Mouse (Mus musculus): Measurements from ENCODE around the gene Chek2.
A peak's percentile ranks its signal among the peaks of the same experiment; 100 is the strongest.
"Not testable (repeated sequence)": the region's sequence is repeated elsewhere in the genome, so short reads cannot be mapped to it uniquely, and the experiment has no call there.

Chek2 gene

GRCm38 (mm10) chr5:110839678-110840365 lies at the start of gene Chek2, which contains the start of gene Hscb:
TSS of gene Chek2 (plus strand) at chr5:110839979.
TSS of gene Hscb (minus strand) at chr5:110839777.
- DNase-seq (ENCODE audit: low read depth, low spot score) = peak; percentile 98

GRCm38 (mm10) chr5:110794363-110794762 lies 45.4 kb upstream of the Chek2 start:
- no peak for DNase-seq (ENCODE audit: low read depth, low spot score)

GRCm38 (mm10) chr5:110797696-110798095 lies 42.1 kb upstream of the Chek2 start:
- no peak for DNase-seq (ENCODE audit: low read depth, low spot score)

- DNase-seq (ENCODE audit: low read depth, low spot score) = no peak
Measured at GRCm38 (mm10) chr5:110801036-110801624, 38.6 kb upstream of the Chek2 start.

- DNase-seq (ENCODE audit: low read depth, low spot score) = no peak
Measured at GRCm38 (mm10) chr5:110802186-110802585, 37.6 kb upstream of the Chek2 start.

- no peak for DNase-seq (ENCODE audit: low read depth, low spot score)
Measured at GRCm38 (mm10) chr5:110802809-110803208, 37.0 kb upstream of the Chek2 start.

- DNase-seq (ENCODE audit: low read depth, low spot score) = no peak
Measured at GRCm38 (mm10) chr5:110804012-110804743, 35.6 kb upstream of the Chek2 start.

- no peak for DNase-seq (ENCODE audit: low read depth, low spot score)
Measured at GRCm38 (mm10) chr5:110806154-110806553, 33.6 kb upstream of the Chek2 start.

GRCm38 (mm10) chr5:110806676-110807075 lies 33.1 kb upstream of the Chek2 start:
- no peak for DNase-seq (ENCODE audit: low read depth, low spot score)

GRCm38 (mm10) chr5:110807453-110807852 lies 32.3 kb upstream of the Chek2 start:
- DNase-seq (ENCODE audit: low read depth, low spot score) = no peak

- peak; percentile 80 for DNase-seq (ENCODE audit: low read depth, low spot score)
Measured at GRCm38 (mm10) chr5:110808061-110808631, 31.6 kb upstream of the Chek2 start.

GRCm38 (mm10) chr5:110808821-110809666 lies 30.7 kb upstream of the Chek2 start:
- DNase-seq (ENCODE audit: low read depth, low spot score) = peak; percentile 47

- DNase-seq (ENCODE audit: low read depth, low spot score) = peak; percentile 99
Measured at GRCm38 (mm10) chr5:110809667-110810325, 30.0 kb upstream of the Chek2 start, which contains the start of gene Ulk1. TSS of gene Ulk1 (minus strand) at chr5:110810097.

GRCm38 (mm10) chr5:110824421-110824820 lies 15.4 kb upstream of the Chek2 start:
- no peak for DNase-seq (ENCODE audit: low read depth, low spot score)

GRCm38 (mm10) chr5:110826781-110827495 lies 12.8 kb upstream of the Chek2 start:
- no peak for DNase-seq (ENCODE audit: low read depth, low spot score)

- no peak for DNase-seq (ENCODE audit: low read depth, low spot score)
Measured at GRCm38 (mm10) chr5:110827576-110827975, 12.2 kb upstream of the Chek2 start.

- no peak for DNase-seq (ENCODE audit: low read depth, low spot score)
Measured at GRCm38 (mm10) chr5:110831036-110831720, 8.6 kb upstream of the Chek2 start.

- DNase-seq (ENCODE audit: low read depth, low spot score) = peak; percentile 30
Measured at GRCm38 (mm10) chr5:110835959-110836358, 3.8 kb upstream of the Chek2 start.

- not testable (repeated sequence) for DNase-seq (ENCODE audit: low read depth, low spot score)
Measured at GRCm38 (mm10) chr5:110838016-110838415, 1.8 kb upstream of the Chek2 start.
